Mouse (Mus musculus) megakaryocyte, adult 5-6 weeks (primary cell): ENCODE data around the gene Foxb1. TPM values are rescaled to one million over a fixed set of nuclear protein-coding genes. Genes with fewer than 3 reads are reported as not detected.

Source experiments
- ATAC-seq: 2 replicates; pipeline ENCODE4 v1.8.0; 2016; ENCODE audit warnings: mild to moderate bottlenecking, inconsistent platforms; ENCODE audit not compliant: poor library complexity, severe bottlenecking
- total RNA-seq, 2 experiments: library from RNA; stranded (forward) in 1 of 2; stranded (reverse) in 1 of 2; fragments of 153-499, 151-499 nt in 1 of 2; fragments of 221-1000, 200-1000 nt in 1 of 2; gene quantifications; 2 replicates each; pipeline versions ENCODE4 v1.2.3 to v1.2.4; 2015 to 2017

The Foxb1 gene
- total RNA-seq, 2 experiments from 2014 or later: not detected

- ATAC-seq: no peak
These were observed 2.2 kb downstream of the Foxb1 start for GRCm38 (mm10) chr9:69758506-69758905.

GRCm38 (mm10) chr9:69757254-69757653, 3.5 kb downstream of the Foxb1 start:
- ATAC-seq: peak; percentile 57

GRCm38 (mm10) chr9:69756456-69756855, 4.3 kb downstream of the Foxb1 start:
- no peak for ATAC-seq

- ATAC-seq: no peak
These were observed 4.7 kb downstream of the Foxb1 start for GRCm38 (mm10) chr9:69756041-69756440.

- no peak for ATAC-seq
These were observed 5.6 kb downstream of the Foxb1 start for GRCm38 (mm10) chr9:69755157-69755556.

GRCm38 (mm10) chr9:69754712-69755111, 6.0 kb downstream of the Foxb1 start:
- ATAC-seq: no peak

- ATAC-seq: no peak
These were observed 6.4 kb downstream of the Foxb1 start for GRCm38 (mm10) chr9:69754291-69754690.

GRCm38 (mm10) chr9:69747971-69748370, 12.8 kb downstream of the Foxb1 start:
- no peak for ATAC-seq

- ATAC-seq: no peak
These were observed 32.0 kb downstream of the Foxb1 start for GRCm38 (mm10) chr9:69728736-69729135.

GRCm38 (mm10) chr9:69718431-69718830, 42.3 kb downstream of the Foxb1 start:
- ATAC-seq: no peak

- ATAC-seq: no peak
These were observed 44.4 kb downstream of the Foxb1 start for GRCm38 (mm10) chr9:69716364-69716763.

- peak; percentile 75 for ATAC-seq
These were observed 45.3 kb downstream of the Foxb1 start for GRCm38 (mm10) chr9:69715445-69715844.

GRCm38 (mm10) chr9:69714346-69714745, 46.4 kb downstream of the Foxb1 start:
- no peak for ATAC-seq

- no peak for ATAC-seq
These were observed 47.0 kb downstream of the Foxb1 start for GRCm38 (mm10) chr9:69713577-69714327.

GRCm38 (mm10) chr9:69712714-69713525, 47.8 kb downstream of the Foxb1 start:
- peak; percentile 90 for ATAC-seq

Other genes starting within 250 kb of the Foxb1 start
- gene Bnip2, start 228.5 kb upstream of the Foxb1 start, total RNA-seq (2015): 123 and 131 TPM in 2 replicates
- gene Bnip2, start 228.5 kb upstream of the Foxb1 start, total RNA-seq (2017): 196 and 207 TPM in 2 replicates